Mouse (Mus musculus) granulocyte monocyte progenitor cell, adult 5-6 weeks (primary cell): ENCODE measurements at regions not wholly inside any gene's neighbourhood (a gene's known extent, or its start where the extent isn't known, plus 50 kb on each side); places are given as distances from the start of the nearest gene placed in this dataset.
A peak's percentile ranks its signal among the peaks of the same experiment; 100 is the strongest.
"Not testable (repeated sequence)": the region's sequence is repeated elsewhere in the genome, so short reads cannot be mapped to it uniquely, and the experiment has no call there.

Experiments used
- ATAC-seq: replicated peaks from 2 replicates; pipeline ENCODE4 v1.8.0; 2016; ENCODE audit warnings: mild to moderate bottlenecking, moderate TSS enrichment, inconsistent platforms; ENCODE audit not compliant: poor library complexity, severe bottlenecking

DNA sequence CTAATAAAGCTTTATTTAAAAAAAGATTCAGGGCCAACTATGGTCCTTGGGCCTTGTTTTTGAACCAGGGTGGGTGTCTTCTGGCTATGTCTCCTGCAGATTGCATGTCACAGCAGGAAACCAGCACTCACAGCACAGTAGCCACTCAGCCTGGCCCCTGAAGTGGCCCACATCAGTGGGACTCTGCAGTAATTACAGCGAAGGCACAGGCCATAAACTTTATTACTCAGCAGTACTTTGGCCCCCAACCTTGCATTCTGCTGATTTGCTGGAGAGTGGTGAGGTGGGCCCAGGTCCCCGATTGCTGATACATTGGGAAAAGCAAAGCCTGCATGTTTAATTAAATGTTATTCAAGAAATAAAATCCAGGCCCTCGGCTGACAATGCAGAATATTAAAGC is 303.6 kb upstream of the Kdm8 start:
- no peak for ATAC-seq

DNA sequence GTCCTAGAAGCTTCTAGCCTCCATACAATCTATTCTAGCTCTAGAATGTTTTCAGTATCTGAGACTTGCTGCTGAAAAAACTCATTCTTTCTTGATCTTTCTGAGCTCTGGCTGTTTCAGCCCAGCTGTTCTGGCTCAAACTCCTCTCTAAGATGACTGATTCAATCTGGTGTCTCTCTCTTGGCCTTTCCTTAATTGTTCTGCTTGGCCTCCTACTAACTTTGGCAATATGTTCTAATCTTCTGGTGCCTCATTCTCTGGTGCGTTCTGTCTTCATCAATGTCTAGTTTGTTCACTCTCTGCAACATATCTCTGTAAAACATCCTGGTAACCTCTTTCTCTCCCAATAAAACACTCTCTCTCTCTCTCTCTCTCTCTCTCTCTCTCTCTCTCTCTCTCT is 302.6 kb upstream of the Kdm8 start:
- no peak for ATAC-seq

DNA sequence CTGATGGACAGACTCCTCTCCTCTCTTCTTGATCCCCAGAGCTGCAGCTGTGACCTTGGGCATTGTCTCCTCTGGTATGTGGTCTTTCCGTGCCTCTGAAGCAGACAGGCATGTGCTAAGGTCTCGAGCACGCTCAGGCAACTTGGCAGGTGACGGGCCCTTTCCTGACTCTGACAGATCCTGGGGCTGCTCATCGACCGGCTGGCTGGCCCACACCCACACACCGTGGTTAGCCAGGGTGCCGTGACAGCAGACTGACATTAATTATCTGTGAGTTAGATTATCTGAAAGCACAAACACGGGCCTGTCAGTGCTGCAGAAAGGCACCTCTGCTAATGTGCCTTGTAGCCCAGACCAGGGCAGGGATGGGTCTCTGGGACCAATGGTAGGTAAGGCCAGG is 298.5 kb upstream of the Kdm8 start:
- no peak for ATAC-seq

DNA sequence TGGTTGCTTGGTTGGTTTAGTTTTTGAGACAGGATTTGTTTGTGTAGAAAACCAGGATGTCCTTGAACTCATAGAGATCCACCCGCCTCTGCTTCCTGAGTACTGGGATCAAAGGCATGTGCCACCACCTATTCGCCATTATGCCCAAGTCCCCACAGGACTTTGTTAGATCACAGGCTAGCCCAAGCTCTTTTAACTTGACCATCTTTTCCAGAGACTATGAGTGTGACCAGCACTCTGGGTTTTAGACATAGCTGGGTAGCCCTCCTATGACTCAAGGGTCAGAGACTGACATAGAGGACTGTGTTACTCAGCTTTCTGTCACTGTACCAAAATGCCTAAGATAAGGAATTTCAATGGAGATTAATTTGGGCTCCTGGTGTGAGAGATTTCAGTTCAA is 295.3 kb upstream of the Kdm8 start:
- ATAC-seq, result no peak

DNA sequence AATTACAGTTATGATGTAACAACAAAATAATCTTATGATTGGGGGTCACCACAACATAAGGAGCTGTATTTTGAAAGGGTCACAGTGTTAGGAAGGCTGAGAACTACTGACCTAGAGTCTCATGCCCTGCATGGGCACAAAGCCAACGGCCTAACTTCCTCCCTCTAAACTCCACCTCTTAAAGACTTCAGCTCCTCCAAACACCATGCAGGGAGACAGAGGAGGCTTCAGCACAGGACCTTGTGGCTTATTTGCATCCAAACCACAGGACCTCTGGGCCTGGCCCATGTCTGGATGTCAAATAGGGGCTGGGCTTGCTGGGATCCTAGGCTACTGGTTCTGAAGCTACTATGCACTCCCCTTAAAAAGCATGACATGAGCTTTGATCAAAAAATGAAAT is 294.7 kb upstream of the Kdm8 start:
- peak; percentile 68 for ATAC-seq

DNA sequence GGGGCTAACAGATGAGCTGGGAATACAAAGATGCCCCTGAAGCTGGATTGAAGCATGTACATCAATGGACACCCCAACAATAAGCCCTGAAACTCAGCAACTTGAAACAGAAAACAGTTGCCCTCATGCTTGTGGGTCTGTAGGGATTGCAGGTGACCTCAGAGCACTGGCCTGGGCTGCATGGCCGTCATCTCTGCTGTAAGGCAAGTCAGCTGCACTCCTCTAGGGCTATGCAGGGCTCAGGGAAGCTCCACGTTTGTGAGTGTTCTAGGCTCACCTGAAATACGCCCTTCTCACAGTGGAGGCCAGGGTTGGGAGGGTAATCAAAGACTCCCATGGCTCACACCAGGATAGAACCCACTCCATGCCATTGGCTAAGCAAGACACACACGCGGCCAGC is 292.2 kb upstream of the Kdm8 start:
- no peak for ATAC-seq

DNA sequence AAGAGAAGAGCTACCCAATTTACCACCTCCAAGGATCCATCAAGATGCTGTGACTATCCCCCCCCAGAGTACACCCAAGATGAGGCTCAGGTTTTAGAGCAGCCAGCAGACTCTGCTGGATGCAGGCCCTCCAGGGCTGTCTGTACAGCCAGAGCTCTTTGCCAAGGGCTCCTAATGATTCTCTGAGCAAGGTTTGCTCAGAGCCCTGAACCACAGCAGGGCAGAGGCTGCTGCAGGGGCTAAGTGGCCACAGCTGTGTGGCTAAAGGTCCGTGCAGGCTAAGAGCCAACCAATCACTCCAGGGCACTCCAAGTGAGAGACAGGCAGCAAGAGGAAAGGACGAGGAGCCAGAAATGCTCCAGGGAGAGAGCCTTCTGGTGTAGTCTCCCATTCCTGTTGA is 289.2 kb upstream of the Kdm8 start:
- ATAC-seq, result no peak

DNA sequence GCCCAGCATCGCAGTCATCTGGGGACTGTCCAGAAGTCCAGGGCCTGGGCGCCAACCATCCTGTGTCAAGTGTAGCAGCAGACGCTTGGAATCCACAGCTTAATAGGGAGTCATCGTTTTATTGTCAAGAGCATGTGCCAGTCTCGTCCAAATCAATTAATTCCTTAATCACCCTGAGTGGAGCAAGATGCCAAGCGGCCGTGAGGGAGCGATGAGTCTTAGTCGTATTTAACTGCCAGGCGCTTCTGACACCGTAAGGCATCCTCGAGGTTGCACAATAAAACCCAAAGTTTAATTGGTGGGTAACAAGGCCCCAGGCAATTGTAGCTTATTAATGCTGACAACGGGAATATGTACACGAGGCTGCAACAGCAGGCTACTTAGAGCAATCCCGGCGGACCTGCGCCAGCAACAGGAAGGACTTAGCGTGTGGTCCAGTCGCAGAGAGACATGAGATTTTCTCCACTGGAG is 277.6 kb upstream of the Kdm8 start:
- no peak for ATAC-seq

DNA sequence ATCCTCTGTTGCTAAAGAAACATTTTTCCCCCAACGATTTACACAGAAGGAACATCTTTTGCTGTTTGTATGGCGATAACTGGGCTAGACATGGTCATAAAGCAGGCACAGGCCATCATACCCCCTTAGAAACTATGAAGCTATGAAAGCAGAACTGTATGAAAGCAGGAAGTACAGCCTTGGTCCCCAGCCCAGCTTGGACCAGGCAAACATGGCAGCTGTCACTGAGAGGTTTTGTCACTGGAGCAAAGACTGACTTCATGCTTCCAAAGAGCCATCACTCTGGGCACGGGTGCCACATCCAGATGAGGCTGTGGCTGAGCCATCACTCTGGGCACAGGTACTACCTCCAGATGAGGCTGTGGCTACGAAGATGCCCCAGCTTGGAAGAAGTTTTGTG is 276.8 kb upstream of the Kdm8 start:
- ATAC-seq, result no peak; the same call in 1 of the 2 replicates

DNA sequence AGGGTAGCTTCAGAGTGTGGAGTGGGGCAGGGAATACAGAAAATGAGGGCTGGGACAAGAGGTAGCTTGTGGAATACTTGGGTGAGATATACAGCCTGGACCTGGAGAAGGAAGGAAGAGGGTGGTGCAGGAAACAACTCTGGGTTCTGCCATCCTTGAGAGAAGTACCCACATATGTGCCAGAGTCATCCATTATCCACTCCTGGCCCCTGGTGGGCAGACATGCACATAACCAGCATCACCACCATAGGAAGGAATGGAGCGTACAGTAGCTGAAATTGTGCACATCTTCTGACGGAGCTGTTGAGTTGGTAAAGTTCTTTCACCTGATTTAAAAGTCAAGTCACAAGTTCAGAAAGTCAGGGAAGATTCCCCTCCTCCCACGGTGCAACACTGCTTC is 262.9 kb upstream of the Kdm8 start:
- peak; percentile 80 for ATAC-seq

DNA sequence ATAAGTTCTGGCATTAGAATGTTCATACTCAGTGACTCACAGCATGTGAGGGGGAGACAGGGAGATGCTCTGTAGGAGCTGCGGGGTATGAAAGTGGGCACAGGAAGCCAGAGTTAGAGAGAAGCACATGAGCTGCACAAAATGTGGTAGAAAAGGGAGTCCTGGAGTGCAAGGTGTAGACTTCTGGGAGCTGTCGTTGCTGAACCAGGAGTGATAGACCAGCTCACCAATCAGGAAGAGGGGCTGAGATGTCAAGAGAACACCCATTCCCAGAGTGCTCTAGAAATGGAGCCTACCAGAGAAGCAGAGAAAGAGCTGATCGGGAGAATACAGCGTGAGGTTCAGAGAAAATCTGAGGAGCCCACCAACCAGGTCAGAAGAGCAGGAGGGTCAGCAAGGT is 262.2 kb upstream of the Kdm8 start:
- no peak for ATAC-seq

DNA sequence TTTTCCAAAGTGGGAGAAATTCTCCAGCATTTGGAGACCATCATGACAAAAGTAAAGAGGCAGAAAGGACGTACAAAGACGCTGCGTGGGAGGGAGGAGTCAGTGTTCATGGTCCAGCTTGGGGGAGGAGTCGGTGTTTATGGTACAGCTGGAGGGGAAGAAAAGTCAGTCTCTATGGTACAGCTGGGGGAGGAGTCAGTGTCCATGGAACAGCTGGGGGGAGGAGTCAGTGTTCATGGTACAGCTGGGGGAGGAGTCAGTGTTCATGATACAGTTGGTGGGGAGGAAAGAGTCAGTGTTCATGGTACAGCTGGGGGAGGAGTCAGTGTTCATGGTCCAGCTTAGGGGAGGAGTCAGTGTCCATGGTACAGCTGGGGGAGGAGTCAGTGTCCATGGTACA is 261.5 kb upstream of the Kdm8 start:
- ATAC-seq, result not testable (repeated sequence)

DNA sequence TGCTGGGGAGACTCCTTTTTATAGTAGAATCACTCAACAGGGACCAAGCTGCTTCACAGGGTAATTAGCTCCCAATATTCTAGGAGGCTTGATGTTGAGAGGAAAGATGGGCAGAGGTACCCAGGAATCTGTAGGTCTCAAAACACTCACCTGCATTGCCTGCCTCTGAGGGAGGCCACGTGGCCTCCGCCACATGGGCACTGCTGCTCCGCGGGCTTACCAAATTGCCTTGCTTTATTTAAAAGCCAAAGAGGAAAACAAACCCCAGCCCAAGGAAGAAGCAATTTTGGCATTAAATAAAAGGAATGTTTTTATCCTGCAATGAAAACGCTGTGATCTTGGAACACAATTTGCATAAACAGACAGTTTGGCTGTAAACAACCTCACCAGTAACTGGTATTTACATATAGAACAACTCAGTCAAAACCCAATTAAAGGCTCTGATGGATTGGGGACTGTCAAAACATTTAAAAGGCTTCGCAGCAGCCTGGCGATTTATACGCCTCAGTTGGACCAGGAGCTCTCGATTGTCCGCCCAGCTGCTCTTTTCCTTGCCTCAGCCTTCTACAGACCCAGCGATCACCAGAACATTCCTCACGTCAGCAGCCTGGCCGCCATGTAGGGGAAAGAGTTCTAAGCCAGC is 259.3 kb upstream of the Kdm8 start:
- no peak for ATAC-seq

DNA sequence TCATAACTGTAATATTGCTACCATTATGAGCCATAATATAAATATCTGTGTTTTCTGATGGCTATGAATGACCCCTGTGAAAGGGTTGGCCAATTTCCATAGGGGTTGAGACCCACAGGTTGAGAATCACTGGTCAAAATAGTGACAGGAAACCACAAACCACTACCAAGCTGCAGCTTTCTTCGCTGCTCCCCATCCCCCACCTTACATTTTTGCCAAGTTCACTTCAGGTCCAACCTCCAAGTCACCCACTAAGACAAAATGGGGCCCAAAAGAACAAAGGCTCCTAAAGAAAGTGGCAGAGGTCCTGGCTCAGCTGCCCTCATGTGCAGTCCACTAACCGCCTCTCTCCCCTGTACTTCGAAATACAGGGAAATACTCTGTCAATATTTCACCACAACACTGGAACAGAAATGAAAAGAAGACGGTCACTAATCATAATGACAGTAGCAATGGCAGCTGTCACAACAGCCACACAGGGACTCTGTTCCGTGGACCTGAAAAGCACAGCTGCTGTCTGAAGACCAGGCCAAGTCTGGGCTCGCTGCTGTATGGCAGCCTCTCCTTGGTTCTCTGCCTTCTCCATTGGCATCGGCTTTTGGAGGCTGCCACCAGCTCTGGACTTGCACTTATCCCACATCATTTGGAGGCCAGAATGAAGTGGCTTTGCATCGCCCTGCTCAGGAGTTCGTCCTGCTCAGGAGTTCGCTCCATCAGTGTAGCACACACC is 257.3 kb upstream of the Kdm8 start:
- ATAC-seq, result peak; percentile 45

DNA sequence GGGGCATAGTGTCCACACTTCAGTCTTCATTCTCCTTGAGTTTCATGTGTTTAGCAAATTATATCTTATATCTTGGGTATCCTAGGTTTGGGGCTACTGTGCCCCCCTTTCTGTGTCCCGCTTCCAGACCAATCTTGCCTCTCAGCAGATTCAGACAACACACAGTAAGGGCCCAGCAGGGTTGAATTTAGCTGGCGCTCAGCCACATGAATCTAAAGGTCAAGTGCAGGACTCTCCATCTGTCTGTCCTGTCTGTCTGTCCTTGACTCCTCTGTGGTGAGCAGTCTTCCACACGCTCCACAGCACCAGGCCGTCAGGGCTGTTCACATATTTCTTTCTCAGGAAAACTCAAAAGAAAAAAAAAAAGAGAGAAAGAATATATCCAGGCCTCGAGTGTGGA is 255.5 kb upstream of the Kdm8 start:
- no peak for ATAC-seq

DNA sequence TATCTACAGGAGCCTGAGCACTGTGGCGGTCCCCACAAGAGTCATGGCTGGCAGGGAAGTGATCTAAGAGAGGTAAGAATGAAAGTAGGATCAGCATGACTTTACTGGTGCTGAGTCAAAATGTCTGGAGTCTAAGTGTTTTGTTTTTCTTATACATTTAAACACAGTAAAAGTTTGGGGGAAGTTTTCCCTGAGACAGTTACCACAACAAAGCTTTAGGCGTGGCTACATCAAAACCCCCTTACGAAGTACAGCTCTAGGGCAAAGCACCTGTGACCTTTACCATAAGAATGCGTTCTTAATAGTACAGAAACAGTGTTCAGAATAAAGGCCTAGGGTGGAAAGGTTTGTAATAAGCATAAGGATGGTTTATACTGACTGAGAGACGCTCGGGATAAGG is 254.4 kb upstream of the Kdm8 start:
- no peak for ATAC-seq

DNA sequence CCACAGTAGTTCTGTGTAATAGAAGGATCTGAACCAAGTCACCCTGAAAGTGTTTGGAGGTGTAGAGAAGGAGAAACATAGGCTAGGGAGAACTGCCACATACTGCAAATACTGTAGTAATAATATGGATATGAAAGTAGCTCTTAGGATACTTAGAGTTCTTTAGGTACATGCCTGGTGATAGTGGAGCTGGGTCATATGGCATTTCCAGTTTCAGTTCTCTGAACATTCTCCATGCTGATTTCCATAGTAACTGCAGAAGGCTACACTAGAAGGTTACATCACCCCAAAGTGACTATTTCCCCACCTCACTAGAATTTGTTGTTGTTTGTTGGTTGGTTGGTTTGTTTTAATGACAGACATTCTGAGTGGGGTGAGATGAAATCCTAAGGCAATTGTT is 253.2 kb upstream of the Kdm8 start:
- ATAC-seq, result peak; percentile 84

DNA sequence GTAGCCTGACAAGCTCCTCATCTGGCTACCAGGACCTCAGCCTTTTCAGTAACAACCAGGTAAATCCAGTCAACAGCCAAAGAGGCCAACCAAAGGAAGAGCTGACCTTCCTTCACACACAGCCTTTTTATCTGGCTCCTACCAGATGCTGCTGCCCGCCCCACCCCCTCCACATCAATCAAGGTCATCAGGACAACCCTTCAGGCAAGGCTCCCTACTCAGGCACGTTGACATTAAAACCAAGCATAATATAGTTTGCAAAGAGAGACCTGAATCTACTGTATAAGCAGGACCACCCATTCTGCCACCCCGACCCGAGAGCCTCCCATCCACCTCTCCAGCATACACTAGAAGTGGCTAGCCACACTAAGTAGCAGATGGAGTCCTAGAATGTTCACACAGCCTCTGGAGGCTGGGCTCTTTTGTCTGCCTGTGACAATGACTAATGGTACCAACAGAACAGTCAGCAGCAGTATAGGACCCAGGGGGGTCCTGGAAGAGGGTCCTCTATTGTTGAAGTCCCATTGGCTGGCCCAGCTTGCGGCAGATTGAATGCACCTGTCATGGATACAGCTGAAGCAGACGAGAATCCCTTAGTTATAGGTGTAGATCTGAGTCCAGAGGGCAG is 233.0 kb upstream of the Kdm8 start:
- no peak for ATAC-seq

DNA sequence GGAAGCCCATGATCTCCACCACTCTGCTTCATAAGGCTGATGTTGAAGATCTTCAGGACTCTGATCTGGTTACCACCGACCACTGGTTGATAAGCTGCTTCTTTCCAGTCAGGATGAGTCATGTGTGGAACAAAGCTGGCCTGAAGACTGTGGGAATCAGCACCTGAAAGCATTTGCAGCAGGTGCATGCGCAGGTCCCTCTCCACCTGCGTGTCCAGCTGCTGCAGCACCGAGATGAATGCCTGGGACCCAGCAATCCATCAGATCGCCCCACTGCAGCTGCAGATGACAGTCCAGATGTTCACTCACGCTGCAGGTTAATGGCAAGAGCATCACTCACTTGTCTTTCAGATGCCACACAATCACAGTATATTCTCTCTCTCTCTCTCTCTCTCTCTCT is 230.4 kb upstream of the Kdm8 start:
- ATAC-seq, result no peak

DNA sequence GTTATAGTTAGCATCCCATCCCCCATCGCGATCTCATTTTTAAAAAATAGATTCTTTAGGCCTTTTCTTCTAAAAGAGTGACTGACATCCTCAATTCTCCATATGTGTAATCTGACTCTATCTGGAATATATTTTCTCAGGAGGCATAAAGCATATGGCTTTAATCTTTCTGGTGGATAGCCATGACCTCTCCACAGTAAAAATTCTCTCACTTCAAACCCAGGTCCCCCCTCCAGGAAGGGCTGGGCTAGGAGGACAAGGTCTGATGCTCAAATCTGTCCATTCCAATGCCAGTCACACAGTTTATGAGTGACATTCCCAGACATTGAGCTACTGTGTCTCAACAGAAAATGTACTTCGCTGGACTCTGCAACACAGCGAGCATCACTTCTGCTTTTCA is 226.8 kb upstream of the Kdm8 start:
- no peak for ATAC-seq

DNA sequence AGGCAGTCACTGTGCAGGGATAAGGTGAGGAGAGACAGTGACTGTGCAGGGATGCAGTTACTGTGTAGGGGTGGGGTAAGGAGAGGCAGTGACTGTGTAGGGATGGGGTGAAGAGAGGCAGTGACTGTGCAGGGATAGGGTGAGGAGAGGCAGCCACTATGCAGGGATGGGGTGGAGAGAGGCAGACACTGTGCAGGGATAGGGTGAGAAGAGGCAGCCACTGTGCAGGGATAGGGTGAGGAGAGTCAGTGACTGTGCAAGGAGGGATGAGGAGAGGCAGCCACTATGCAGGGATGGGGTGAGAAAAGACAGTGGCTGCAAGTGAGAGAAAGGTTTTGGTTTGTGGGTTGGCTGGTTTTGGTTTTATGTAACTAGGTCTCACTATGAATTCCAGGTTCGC is 221.8 kb upstream of the Kdm8 start:
- no peak for ATAC-seq

DNA sequence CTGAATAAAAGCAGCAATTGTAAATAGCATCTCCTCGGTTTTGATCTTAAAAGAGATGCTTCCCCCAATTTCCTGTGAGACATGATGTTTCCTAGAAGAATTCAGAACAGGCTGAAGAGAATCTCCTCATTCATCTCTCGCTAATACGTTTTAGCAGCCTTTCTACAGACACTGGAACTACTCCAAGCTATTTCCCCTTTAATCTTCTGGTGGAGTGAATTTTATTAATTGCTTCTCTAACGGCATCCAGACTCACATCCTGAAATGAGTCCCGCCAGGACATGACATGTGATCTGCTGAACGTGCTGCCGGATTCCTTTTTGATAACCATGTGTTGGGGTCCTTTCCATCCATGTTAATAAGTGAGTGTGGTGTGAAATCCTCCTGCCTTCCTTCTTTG is 209.6 kb upstream of the Kdm8 start:
- no peak for ATAC-seq
